Mouse (Mus musculus): Measurements from ENCODE around the gene Rapgef5.

DNA sequence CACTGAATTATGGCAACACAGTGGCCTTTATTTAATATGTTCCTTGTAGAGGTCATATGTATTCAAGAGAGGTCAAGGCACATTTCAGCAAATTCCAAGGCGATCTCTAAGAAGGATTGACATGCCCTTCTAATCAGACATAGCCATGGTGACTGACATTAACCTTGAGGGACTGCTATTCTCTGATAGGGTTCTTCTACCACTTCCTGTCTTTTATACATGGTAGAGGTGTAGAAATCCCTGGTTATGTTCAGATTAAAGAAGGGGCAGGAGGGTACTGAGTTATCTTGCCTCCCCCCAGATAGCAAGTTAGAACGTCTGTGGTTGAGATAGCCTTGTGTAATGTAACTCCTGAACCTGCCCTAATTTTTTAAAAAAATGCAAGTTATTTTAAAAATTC lies 69.1 kb downstream of the Rapgef5 start:
- TF ChIP-seq MAFK (IDR thresholded peaks at IDR 0.05; ENCODE audit: insufficient replicate concordance, low read length): no peak
- TF ChIP-seq CTCF (conservative IDR thresholded peaks at IDR 0.05 in 1 of 2, IDR thresholded peaks at IDR 0.05 in 1 of 2; ENCODE audit: low read depth in 2 of 2, low read length in 2 of 2): no peak
- TF ChIP-seq NELFE (IDR thresholded peaks at IDR 0.05; ENCODE audit: low read depth, low read length): no peak
- TF ChIP-seq POLR2A (IDR thresholded peaks at IDR 0.05; ENCODE audit: low read depth, low read length): no peak
- TF ChIP-seq SMC3 (IDR thresholded peaks at IDR 0.05; ENCODE audit: low read depth, low read length): no peak
- TF ChIP-seq NRF1 (IDR thresholded peaks at IDR 0.05; ENCODE audit: low read depth, low read length): no peak
- TF ChIP-seq EP300 (IDR thresholded peaks at IDR 0.05; ENCODE audit: low read length): no peak
- no peak for TF ChIP-seq CHD2 (IDR thresholded peaks at IDR 0.05; ENCODE audit: low read length)
- TF ChIP-seq MYC (IDR thresholded peaks at IDR 0.05; ENCODE audit: low read depth, low read length): no peak
- TF ChIP-seq ZNF384 (IDR thresholded peaks at IDR 0.05; ENCODE audit: low read depth, low read length): no peak
- no peak for TF ChIP-seq JUN (IDR thresholded peaks at IDR 0.05; ENCODE audit: insufficient read depth, low read depth, low read length)
- no peak for TF ChIP-seq JUND (conservative IDR thresholded peaks at IDR 0.05; ENCODE audit: low read depth, low read length)
- TF ChIP-seq POLR2AphosphoS2 (IDR thresholded peaks at IDR 0.05; ENCODE audit: low read depth, low read length): no peak

All from CH12.LX (cell line).